Mouse (Mus musculus) leukemia stem cell, adult 10-12 weeks (primary cell): ENCODE measurements around the gene Slc4a11. TPM values are rescaled to one million over a fixed set of nuclear protein-coding genes. Genes with fewer than 3 reads are reported as not detected.

Experiments
- polyA plus RNA-seq: library from polyadenylated mRNA; stranded (reverse); fragments of >175 nt; gene quantifications from 2 replicates; pipeline ENCODE4 v1.2.3, GENCODE M21; 2012; ENCODE audit warnings: low replicate concordance

Slc4a11 gene
- 0.40 and 0.55 TPM in 2 replicates for polyA plus RNA-seq

GRCm38 (mm10) chr2:130697153-130697810 is at the start of gene Slc4a11:
TSS of gene Slc4a11 (minus strand) at chr2:130697519.

GRCm38 (mm10) chr2:130667559-130667958 is 29.8 kb downstream of the Slc4a11 start, which contains the start of gene Itpa:
TSS of gene Itpa (plus strand) at chr2:130667610.

GRCm38 (mm10) chr2:130664102-130664701 is 33.1 kb downstream of the Slc4a11 start, which contains the start of gene Ddrgk1:
TSS of gene Ddrgk1 (minus strand) at chr2:130664659.

GRCm38 (mm10) chr2:130642684-130643369 is 54.5 kb downstream of the Slc4a11 start, which contains the start of gene Lzts3:
TSS of gene Lzts3 (minus strand) at chr2:130642803.

Other genes with a start within 250 kb of the Slc4a11 start
- gene Ptpra, start 247.2 kb downstream of the Slc4a11 start, polyA plus RNA-seq: 9.8 and 19.8 TPM in 2 replicates
- gene Mrps26, start 133.8 kb downstream of the Slc4a11 start, polyA plus RNA-seq: 88.7 and 188 TPM in 2 replicates
- 0.73 TPM in 1 of 2 replicates, not detected in the other for gene Oxt, start 121.3 kb downstream of the Slc4a11 start, polyA plus RNA-seq
- not detected in 2 replicates for gene Avp, start 115.0 kb downstream of the Slc4a11 start, polyA plus RNA-seq
- 0.09 and 1.7 TPM in 2 replicates for gene Fastkd5, start 67.5 kb downstream of the Slc4a11 start, polyA plus RNA-seq
- 2.0 and 3.0 TPM in 2 replicates for gene Ubox5, start 67.5 kb downstream of the Slc4a11 start, polyA plus RNA-seq
- gene Lzts3, start 54.7 kb downstream of the Slc4a11 start, polyA plus RNA-seq: 4.3 and 5.1 TPM in 2 replicates
- 111 and 170 TPM in 2 replicates for gene Ddrgk1, start 32.9 kb downstream of the Slc4a11 start, polyA plus RNA-seq
- 4.7 and 10.8 TPM in 2 replicates for gene Itpa, start 29.9 kb downstream of the Slc4a11 start, polyA plus RNA-seq
- 5.3 and 8.8 TPM in 2 replicates for gene 4930402H24Rik, start 208.9 kb upstream of the Slc4a11 start, polyA plus RNA-seq
- 1.9 and 3.6 TPM in 2 replicates for gene Atrn, start 209.0 kb upstream of the Slc4a11 start, polyA plus RNA-seq